Comparison of ENCODE assay signal across 11 mouse cellular contexts in genomic region chr7:101415512-101416100, GRCm38 (mm10). TPM values are rescaled to one million over a fixed set of nuclear protein-coding genes. Genes with fewer than 3 reads are reported as not detected.
A peak's percentile ranks its signal among the peaks of the same experiment; 100 is the strongest.
DNase-seq lines count a peak whose midpoint lies in the region; ATAC-seq lines count a peak whose summit lies in the region.
"Had no signal": no experiment of that assay in that cellular context is flagged by ENCODE, and none has a peak within 500 bp of the region (broad histone marks: within the 10 kb centered on the region; RNA-seq: fewer than 3 reads in every experiment).

No protein-coding gene starts in this region.

- ATAC-seq in liver, embryonic 12.5 days, result no peak
- peak; percentile 31 for ATAC-seq in forebrain, embryonic 11.5 days (replicated peaks; ENCODE audit: low FRiP score)
- peak; percentile 30; the same call in 1 of the 2 replicates for ATAC-seq in hindbrain, embryonic 13.5 days (ENCODE audit: low FRiP score)
- peak; percentile 43 for ATAC-seq in midbrain, embryonic 15.5 days (replicated peaks)

- H3K4me3 ChIP-seq in liver, embryonic 12.5 days, result no peak overlapping the region
- H3K4me3 ChIP-seq in forebrain, embryonic 11.5 days (ENCODE audit: low read depth, low read length), result no peak overlapping the region
- no peak overlapping the region for H3K4me3 ChIP-seq in hindbrain, embryonic 13.5 days
- no peak overlapping the region for H3K4me3 ChIP-seq in midbrain, embryonic 15.5 days
- H3K4me3 ChIP-seq: erythroblast, embryonic 14.5 days had no signal

- H3K36me3 ChIP-seq in liver, embryonic 12.5 days, result peaks cover 9% of the 10 kb centered on the region
- no peaks in the 10 kb centered on the region for H3K36me3 ChIP-seq in forebrain, embryonic 11.5 days (ENCODE audit: control insufficient read depth, insufficient read depth, low read length)
- H3K36me3 ChIP-seq in hindbrain, embryonic 13.5 days, result no peaks in the 10 kb centered on the region
- no peaks in the 10 kb centered on the region for H3K36me3 ChIP-seq in midbrain, embryonic 15.5 days (replicated peaks)

- WGBS in liver, embryonic 12.5 days (ENCODE audit: insufficient replicate concordance), result 46% methylated on average over 8 of the region's 8 CpGs
- WGBS in forebrain, embryonic 11.5 days, result 45% methylated on average over 8 of the region's 8 CpGs
- 25% methylated on average over 8 of the region's 8 CpGs for WGBS in hindbrain, embryonic 13.5 days
- 28% methylated on average over 8 of the region's 8 CpGs for WGBS in midbrain, embryonic 15.5 days

- H3K27ac ChIP-seq in liver, embryonic 12.5 days, result no peak overlapping the region
- 0 out of 2 replicates have a peak overlapping the region, but pooled peaks have one; percentile 2 for H3K27ac ChIP-seq in forebrain, embryonic 11.5 days (ENCODE audit: low read depth, low read length)
- peak overlapping the region; percentile 53 for H3K27ac ChIP-seq in hindbrain, embryonic 13.5 days
- H3K27ac ChIP-seq in midbrain, embryonic 15.5 days, result peak overlapping the region; percentile 26; the same call in 1 of the 2 replicates
- H3K27ac ChIP-seq: macrophage had no signal

- no peak overlapping the region for H3K9ac ChIP-seq in liver, embryonic 12.5 days
- H3K9ac ChIP-seq in forebrain, embryonic 11.5 days (ENCODE audit: low read length), result no peak overlapping the region; the same call in 1 of the 2 replicates
- no peak overlapping the region for H3K9ac ChIP-seq in hindbrain, embryonic 13.5 days
- no peak overlapping the region for H3K9ac ChIP-seq in midbrain, embryonic 15.5 days

- H3K4me1 ChIP-seq in liver, embryonic 12.5 days, result peaks cover 45% of the 10 kb centered on the region
- H3K4me1 ChIP-seq in forebrain, embryonic 11.5 days (replicated peaks; ENCODE audit: control insufficient read depth, insufficient read depth, low read length), result peaks cover 9% of the 10 kb centered on the region; the same call in 1 of the 2 replicates
- peaks cover 40% of the 10 kb centered on the region for H3K4me1 ChIP-seq in hindbrain, embryonic 13.5 days (replicated peaks)
- peaks cover 28% of the 10 kb centered on the region for H3K4me1 ChIP-seq in midbrain, embryonic 15.5 days

- peaks cover 32% of the 10 kb centered on the region for H3K27me3 ChIP-seq in liver, embryonic 12.5 days (replicated peaks)
- H3K27me3 ChIP-seq in forebrain, embryonic 11.5 days (ENCODE audit: control insufficient read depth, insufficient read depth, low read length), result peaks cover 4% of the 10 kb centered on the region; the same call in 1 of the 2 replicates
- peaks cover 48% of the 10 kb centered on the region for H3K27me3 ChIP-seq in hindbrain, embryonic 13.5 days
- 0 out of 2 replicates have a peak, but pooled peaks cover 7% of the 10 kb centered on the region for H3K27me3 ChIP-seq in midbrain, embryonic 15.5 days (replicated peaks)

- DNase-seq in liver, result no peak
- no peak for DNase-seq in forebrain, embryonic 11.5 days (ENCODE audit: low spot score)
- DNase-seq in urinary bladder, postnatal 4 days (ENCODE audit: low spot score in 2 of 2), result no peak
- no peak for DNase-seq in heart, adult 9 months (ENCODE audit: low spot score in 2 of 2)
- DNase-seq: cerebellum, adult 2 months; thymus, postnatal 14 days had no signal

- H3K4me2 ChIP-seq in liver, embryonic 12.5 days, result peak overlapping the region; percentile 41
- H3K4me2 ChIP-seq in forebrain, embryonic 11.5 days (ENCODE audit: low read depth, low read length, severe bottlenecking), result no peak overlapping the region
- H3K4me2 ChIP-seq in hindbrain, embryonic 13.5 days, result no peak overlapping the region
- no peak overlapping the region for H3K4me2 ChIP-seq in midbrain, embryonic 15.5 days

- no peaks in the 10 kb centered on the region for H3K9me3 ChIP-seq in liver, embryonic 12.5 days (replicated peaks)
- no peaks in the 10 kb centered on the region for H3K9me3 ChIP-seq in forebrain, embryonic 11.5 days (ENCODE audit: control insufficient read depth, low read length)
- no peaks in the 10 kb centered on the region for H3K9me3 ChIP-seq in hindbrain, embryonic 13.5 days
- no peaks in the 10 kb centered on the region for H3K9me3 ChIP-seq in midbrain, embryonic 15.5 days

RNA-seq across cellular contexts. Expression of gene Gm45837, which starts 4.9 kb away (rescaled TPM):
- polyA plus RNA-seq in liver, embryonic 12.5 days (2016; fragmentation: Nextera tagmentation; extraction: Ambion mirVana), result not detected in 2 replicates
- polyA plus RNA-seq in forebrain, embryonic 11.5 days (2014; fragmentation: Nextera tagmentation; extraction: Ambion mirVana), result not detected in 2 replicates
- polyA plus RNA-seq in hindbrain, embryonic 13.5 days (2015; fragmentation: Nextera tagmentation; extraction: Ambion mirVana), result not detected in 2 replicates
- polyA plus RNA-seq in midbrain, embryonic 15.5 days (2015; fragmentation: Nextera tagmentation; extraction: Ambion mirVana), result not detected in 2 replicates
- polyA plus RNA-seq: erythroblast, embryonic 14.5 days; macrophage had no signal

RNA-seq across cellular contexts. Expression of gene Pde2a, which starts 5.9 kb away (rescaled TPM):
- 11.9 and 12.0 TPM in 2 replicates for polyA plus RNA-seq in liver, embryonic 12.5 days (2016; fragmentation: Nextera tagmentation; extraction: Ambion mirVana)
- 18.6 and 22.7 TPM in 2 replicates for polyA plus RNA-seq in forebrain, embryonic 11.5 days (2014; fragmentation: Nextera tagmentation; extraction: Ambion mirVana)
- 28.8 and 31.6 TPM in 2 replicates for polyA plus RNA-seq in hindbrain, embryonic 13.5 days (2015; fragmentation: Nextera tagmentation; extraction: Ambion mirVana)
- polyA plus RNA-seq in midbrain, embryonic 15.5 days (2015; fragmentation: Nextera tagmentation; extraction: Ambion mirVana), result 31.4 and 32.2 TPM in 2 replicates
